Mouse (Mus musculus) myocyte (in vitro differentiated cells): ENCODE data around the gene Kcnq1. TPM values are rescaled to one million over a fixed set of nuclear protein-coding genes. Genes with fewer than 3 reads are reported as not detected.

Source experiments
- H3K27me3 ChIP-seq: one replicate; pipeline ENCODE4 v1.6.1; 2011; ENCODE audit not compliant: control insufficient read depth, insufficient read depth, insufficient read length
- H3K36me3 ChIP-seq: one replicate; pipeline ENCODE4 v1.6.1; 2011; ENCODE audit not compliant: control insufficient read depth, insufficient read depth
- H3K4me2 ChIP-seq: one replicate; pipeline ENCODE4 v1.6.1; 2011; ENCODE audit warnings: low read depth, control low read depth
- H3K4me3 ChIP-seq: one replicate; pipeline ENCODE4 v1.5.1; 2011; ENCODE audit warnings: mild to moderate bottlenecking, control low read depth, moderate library complexity
- H3K79me2 ChIP-seq: one replicate; pipeline ENCODE4 v1.6.1; 2011; ENCODE audit not compliant: control insufficient read depth, insufficient read depth
- H3ac ChIP-seq: one replicate; pipeline ENCODE4 v1.6.1; 2011; ENCODE audit not compliant: control insufficient read depth, insufficient read length
- CEBPB ChIP-seq: IDR thresholded peaks from 2 replicates; pipeline ENCODE4 v1.6.1; 2011; ENCODE audit warnings: mild to moderate bottlenecking, moderate library complexity; ENCODE audit not compliant: poor library complexity, insufficient read depth, severe bottlenecking
- E2F4 ChIP-seq: IDR thresholded peaks from one replicate; pipeline ENCODE4 v1.6.1; 2011; ENCODE audit warnings: mild to moderate bottlenecking, control low read depth, moderate library complexity; ENCODE audit not compliant: insufficient read depth
- MAX ChIP-seq: IDR thresholded peaks from one replicate; pipeline ENCODE4 v1.6.1; 2011; ENCODE audit warnings: low read depth, mild to moderate bottlenecking, control low read depth
- MYOD1 ChIP-seq, 3 experiments: IDR thresholded peaks; one replicate each; pipeline ENCODE4 v1.6.1; 2011; ENCODE audit warnings: control low read depth in 2 of 3, low read depth in 2 of 3, mild to moderate bottlenecking in 2 of 3, moderate library complexity in 1 of 3; ENCODE audit not compliant: insufficient read length in 2 of 3, control insufficient read depth in 1 of 3
- MYOG ChIP-seq, 3 experiments: IDR thresholded peaks; one replicate each; pipeline ENCODE4 v1.6.1; 2011; ENCODE audit warnings: control low read depth in 2 of 3, low read depth in 2 of 3, mild to moderate bottlenecking in 2 of 3; ENCODE audit not compliant: insufficient read length in 2 of 3, control insufficient read depth in 1 of 3, insufficient read depth in 1 of 3
- POLR2A ChIP-seq: IDR thresholded peaks from one replicate; pipeline ENCODE4 v1.6.1; 2011; ENCODE audit warnings: low read depth, mild to moderate bottlenecking, control low read depth, moderate library complexity; ENCODE audit not compliant: insufficient read length
- POLR2AphosphoS2 ChIP-seq: IDR thresholded peaks from one replicate; pipeline ENCODE4 v1.6.1; 2011; ENCODE audit warnings: low read depth, control low read depth; ENCODE audit not compliant: insufficient read length
- REST ChIP-seq: IDR thresholded peaks from one replicate; pipeline ENCODE4 v1.6.1; 2011; ENCODE audit warnings: mild to moderate bottlenecking, control low read depth, moderate library complexity; ENCODE audit not compliant: insufficient read depth, insufficient read length
- SRF ChIP-seq: IDR thresholded peaks from one replicate; pipeline ENCODE4 v1.6.1; 2011; ENCODE audit warnings: low read depth; ENCODE audit not compliant: control insufficient read depth, insufficient read length
- TCF12 ChIP-seq: IDR thresholded peaks from one replicate; pipeline ENCODE4 v1.6.1; 2011; ENCODE audit warnings: mild to moderate bottlenecking, control low read depth; ENCODE audit not compliant: poor library complexity, insufficient read depth, severe bottlenecking
- TCF3 ChIP-seq: IDR thresholded peaks from one replicate; pipeline ENCODE4 v1.6.1; 2011; ENCODE audit warnings: low read depth, control low read depth; ENCODE audit not compliant: insufficient read length
- USF1 ChIP-seq: IDR thresholded peaks from one replicate; pipeline ENCODE4 v1.6.1; 2011; ENCODE audit warnings: low read depth, mild to moderate bottlenecking, control low read depth, moderate library complexity
- polyA plus RNA-seq: library from polyadenylated mRNA; unstranded; fragments of >200 nt; fragmentation: generic; extraction: Trizol; gene quantifications from one replicate; pipeline ENCODE4 v1.2.1, GENCODE M21; 2012; ENCODE audit warnings: missing spikeins

The Kcnq1 gene
- polyA plus RNA-seq, 1 experiment = 0.12 TPM

DNA sequence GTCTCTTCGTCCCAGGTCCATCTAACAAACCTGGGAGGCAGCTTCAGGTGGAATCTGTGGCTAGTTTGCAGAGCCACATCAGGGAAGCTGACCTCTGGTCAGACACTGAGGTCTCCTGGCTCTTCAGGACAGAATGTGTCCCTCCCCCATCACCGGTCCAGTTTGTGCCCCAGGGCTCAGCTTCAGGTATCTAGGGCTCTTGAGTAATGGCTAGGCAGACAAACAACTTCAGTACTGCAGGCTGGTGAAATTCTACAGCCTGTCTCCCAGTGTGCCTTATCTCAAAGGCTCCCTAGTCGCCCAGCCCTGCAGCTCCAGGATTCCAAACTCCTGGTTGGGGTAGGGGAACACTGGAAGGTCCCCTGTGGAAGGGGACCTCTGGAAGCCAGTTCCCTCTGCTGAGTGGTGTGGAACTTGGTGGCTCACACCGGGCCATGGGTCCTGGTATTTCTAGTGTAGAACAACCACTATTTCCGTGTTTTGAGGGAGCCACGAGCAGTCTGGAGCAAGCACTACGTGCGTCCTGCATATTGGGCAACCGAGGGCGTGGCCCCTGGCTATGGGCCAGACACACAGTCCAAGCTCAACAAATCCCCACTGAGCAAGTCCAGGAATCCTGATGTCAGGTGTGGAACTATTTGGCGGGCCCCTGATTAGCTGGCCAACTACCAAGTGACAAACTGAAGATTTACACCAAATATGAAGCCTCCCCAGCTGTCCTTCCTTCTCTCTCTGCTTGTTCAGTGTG, 207.6 kb downstream of the Kcnq1 start:
- no peaks in the 10 kb centered on the region for H3K36me3 ChIP-seq
- peak overlapping the region; percentile 6 for H3K4me2 ChIP-seq
- H3ac ChIP-seq = no peak overlapping the region
- H3K27me3 ChIP-seq = peaks cover 5% of the 10 kb centered on the region
- peak; percentile 50; the same call in 1 of the 2 replicates for TF ChIP-seq CEBPB
- no peak for TF ChIP-seq REST
- H3K79me2 ChIP-seq = no peaks in the 10 kb centered on the region
- no peak overlapping the region for H3K4me3 ChIP-seq

GRCm38 (mm10) chr7:143318512-143318911, 212.3 kb downstream of the Kcnq1 start:
- Histone ChIP-seq H3K36me3 (no peaks in the 10 kb centered on the region), H3K4me2 (no peak overlapping the region), H3ac (no peak overlapping the region), H3K79me2 (no peaks in the 10 kb centered on the region), H3K27me3 (peaks cover 3% of the 10 kb centered on the region), H3K4me3 (no peak overlapping the region)
- TF ChIP-seq USF1 = no peak
- TF ChIP-seq MYOG (IDR thresholded peaks at IDR 0.05; ENCODE audit: control insufficient read depth in 1 of 3, insufficient read depth in 1 of 3, insufficient read length in 2 of 3, low read depth in 2 of 3) = no peak
- no peak for TF ChIP-seq MAX
- no peak for TF ChIP-seq REST
- TF ChIP-seq CEBPB = no peak
- TF ChIP-seq POLR2A = no peak

DNA sequence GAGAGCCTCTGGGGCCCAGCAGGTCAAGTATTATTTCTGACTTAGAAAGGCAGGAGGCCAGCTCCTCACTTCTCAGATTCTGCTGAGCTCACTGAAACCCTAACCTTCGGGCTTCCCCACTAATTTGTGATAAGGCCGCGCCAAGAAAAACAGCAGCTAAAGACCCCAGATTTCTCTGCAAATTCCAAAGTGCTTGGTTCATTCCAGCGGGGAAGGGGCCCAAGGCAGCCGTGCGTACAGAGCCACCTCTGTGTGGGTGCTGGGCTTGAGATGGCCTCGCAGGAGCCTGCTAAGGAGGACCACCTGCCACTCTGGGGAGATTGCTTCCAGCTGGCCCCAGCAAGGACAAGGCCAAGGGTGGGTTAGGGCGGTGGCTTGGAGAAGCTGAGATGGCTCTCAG, 214.2 kb downstream of the Kcnq1 start:
- H3K36me3 ChIP-seq = no peaks in the 10 kb centered on the region
- H3K4me2 ChIP-seq = no peak overlapping the region
- H3K27me3 ChIP-seq = peaks cover 3% of the 10 kb centered on the region
- no peak overlapping the region for H3K4me3 ChIP-seq
- no peak overlapping the region for H3ac ChIP-seq
- no peak for TF ChIP-seq POLR2AphosphoS2
- peak in 2 of 3 experiments; percentile 27 to 55 for TF ChIP-seq MYOG (IDR thresholded peaks at IDR 0.05; ENCODE audit: control insufficient read depth in 1 of 3, insufficient read depth in 1 of 3, insufficient read length in 2 of 3, low read depth in 2 of 3)
- H3K79me2 ChIP-seq = no peaks in the 10 kb centered on the region

DNA sequence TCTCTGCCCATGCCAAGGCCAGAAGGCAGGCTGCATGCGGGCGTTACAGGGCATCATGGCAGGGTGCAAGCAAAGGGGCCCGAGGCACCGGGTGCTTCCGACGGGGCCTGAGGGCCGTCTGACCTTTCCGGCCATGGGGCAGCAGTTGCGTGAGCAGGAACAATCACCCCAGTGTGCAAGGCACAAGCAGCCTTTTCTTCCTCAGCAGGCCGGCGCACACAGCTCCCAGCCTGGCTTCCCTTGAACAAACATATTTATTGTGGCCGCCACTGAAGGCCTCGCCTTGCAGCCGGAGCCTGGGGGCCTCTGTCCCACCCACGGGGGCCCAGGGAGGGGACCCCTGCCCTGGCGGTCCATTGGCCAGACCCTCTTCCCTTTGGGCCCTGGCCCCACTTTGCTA, 218.9 kb downstream of the Kcnq1 start:
- Histone ChIP-seq H3K79me2 (no peaks in the 10 kb centered on the region), H3K4me3 (no peak overlapping the region), H3K36me3 (no peaks in the 10 kb centered on the region), H3ac (no peak overlapping the region), H3K27me3 (peaks cover 4% of the 10 kb centered on the region), H3K4me2 (no peak overlapping the region)
- TF ChIP-seq SRF (no peak), POLR2AphosphoS2 (no peak), TCF12 (no peak), USF1 (no peak), MAX (no peak), MYOD1 (IDR thresholded peaks at IDR 0.05; ENCODE audit: control insufficient read depth in 1 of 3, insufficient read length in 2 of 3, low read depth in 2 of 3) (no peak), E2F4 (no peak), CEBPB (no peak), REST (no peak), TCF3 (no peak), MYOG (IDR thresholded peaks at IDR 0.05; ENCODE audit: control insufficient read depth in 1 of 3, insufficient read depth in 1 of 3, insufficient read length in 2 of 3, low read depth in 2 of 3) (no peak), POLR2A (no peak)

DNA sequence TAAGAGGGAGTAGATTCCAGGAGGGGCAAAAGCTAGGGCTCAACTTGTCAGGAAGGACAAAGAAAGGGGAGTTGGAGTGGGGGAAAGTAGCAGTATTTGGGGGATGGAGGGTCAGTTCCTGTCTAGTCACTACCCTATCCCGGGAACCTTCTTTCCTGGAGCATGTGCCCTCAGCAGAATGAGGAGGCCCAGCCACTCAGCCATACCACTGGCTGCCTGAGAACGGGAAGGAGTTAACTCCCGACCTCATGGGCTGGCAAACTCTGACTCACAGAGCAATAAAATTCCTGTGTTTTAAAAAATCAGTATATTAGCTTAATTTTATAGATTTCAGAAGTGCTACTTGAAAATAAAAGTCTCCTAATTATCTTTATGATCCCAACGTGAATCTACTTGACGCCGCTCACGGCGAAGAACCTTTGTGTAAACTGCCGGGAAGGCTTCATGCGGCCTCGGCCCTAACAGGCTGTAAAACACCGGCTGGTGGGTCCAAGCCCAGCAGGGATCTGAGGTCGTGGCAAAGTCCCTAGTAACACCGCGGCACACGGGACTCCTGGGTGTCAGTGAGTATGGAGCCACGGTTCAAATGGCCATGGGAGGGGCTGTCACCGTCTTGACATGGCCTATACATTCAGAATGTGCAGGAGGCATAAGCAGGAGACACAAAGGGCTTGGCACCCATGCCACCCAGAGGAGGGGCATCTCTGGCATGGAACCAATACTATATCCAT, 222.2 kb downstream of the Kcnq1 start:
- Histone ChIP-seq H3K79me2 (no peaks in the 10 kb centered on the region), H3K27me3 (peaks cover 15% of the 10 kb centered on the region), H3ac (no peak overlapping the region), H3K4me2 (no peak overlapping the region), H3K36me3 (no peaks in the 10 kb centered on the region), H3K4me3 (no peak overlapping the region)
- TF ChIP-seq MAX (no peak), SRF (no peak), TCF12 (no peak), POLR2AphosphoS2 (no peak), CEBPB (no peak), MYOG (IDR thresholded peaks at IDR 0.05; ENCODE audit: control insufficient read depth in 1 of 3, insufficient read depth in 1 of 3, insufficient read length in 2 of 3, low read depth in 2 of 3) (no peak), REST (no peak), MYOD1 (IDR thresholded peaks at IDR 0.05; ENCODE audit: control insufficient read depth in 1 of 3, insufficient read length in 2 of 3, low read depth in 2 of 3) (no peak), USF1 (no peak), E2F4 (no peak), POLR2A (no peak), TCF3 (no peak)
